In the genomic region with DNA sequence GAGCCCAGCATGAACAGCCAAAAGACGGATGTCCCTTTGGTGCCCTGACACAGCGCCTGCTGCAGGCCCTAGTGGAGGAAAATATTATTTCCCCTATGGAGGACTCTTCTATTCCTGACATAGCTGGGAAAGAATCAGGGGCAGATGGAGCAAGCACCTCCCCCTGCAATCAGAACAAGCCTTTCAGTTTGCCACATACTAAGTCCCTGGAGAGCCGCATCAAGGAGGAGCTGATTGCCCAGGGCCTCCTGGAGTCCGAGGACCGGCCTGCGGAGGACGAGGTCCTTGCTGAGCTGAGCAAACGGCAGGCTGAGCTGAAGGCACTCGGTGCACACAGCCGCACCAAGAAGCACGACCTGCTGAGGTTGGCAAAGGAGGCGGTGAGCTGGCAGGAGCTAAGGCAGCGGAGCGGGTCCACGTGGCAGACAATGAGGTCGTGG, we compare ENCODE assay signal across 9 mouse cellular contexts. TPM values are rescaled to one million over a fixed set of nuclear protein-coding genes. Genes with fewer than 3 reads are reported as not detected.
DNase-seq lines count a peak whose midpoint lies in the region; ATAC-seq lines count a peak whose summit lies in the region.
"Had no signal": no experiment of that assay in that cellular context is flagged by ENCODE, and none has a peak within 500 bp of the region (broad histone marks: within the 10 kb centered on the region; RNA-seq: fewer than 3 reads in every experiment).

No protein-coding gene starts in this region.

- H3K27me3 ChIP-seq in kidney, embryonic 16.5 days (ENCODE audit: insufficient read depth, low read length), result peaks cover 4% of the 10 kb centered on the region
- no peaks in the 10 kb centered on the region for H3K27me3 ChIP-seq in hindbrain, embryonic 11.5 days (ENCODE audit: control insufficient read depth, insufficient read depth, low read length)
- H3K27me3 ChIP-seq: embryonic facial prominence, embryonic 12.5 days had no signal

- no peaks in the 10 kb centered on the region for H3K4me1 ChIP-seq in kidney, embryonic 16.5 days (ENCODE audit: insufficient read depth, low read length)
- no peaks in the 10 kb centered on the region for H3K4me1 ChIP-seq in hindbrain, embryonic 11.5 days (replicated peaks; ENCODE audit: control insufficient read depth, insufficient read depth, low read length)
- H3K4me1 ChIP-seq: embryonic facial prominence, embryonic 12.5 days had no signal

- DNase-seq in kidney, adult 11 months, result peak; percentile 72
- peak; percentile 70 to 74 for DNase-seq in cerebellum, adult 18-20 months
- DNase-seq in hindbrain, embryonic 11.5 days (ENCODE audit: low spot score), result peak; percentile 27
- DNase-seq in neural tube, embryonic 10.5 days (ENCODE audit: extremely low spot score, low spot score), result peak; percentile 23
- DNase-seq in adrenal gland, adult 8-10 months, result no peak
- DNase-seq in T-cell, adult 2 months (ENCODE audit: low spot score), result no peak
- DNase-seq: thymus, postnatal 4 days had no signal

- 50% methylated on average over 16 of the region's 16 CpGs for WGBS in kidney, embryonic 16.5 days
- WGBS in hindbrain, embryonic 11.5 days, result 45% methylated on average over 16 of the region's 16 CpGs

- H3K9me3 ChIP-seq in kidney, embryonic 16.5 days (ENCODE audit: low read length), result no peaks in the 10 kb centered on the region
- no peaks in the 10 kb centered on the region for H3K9me3 ChIP-seq in hindbrain, embryonic 11.5 days (ENCODE audit: control insufficient read depth, low read length)
- H3K9me3 ChIP-seq: embryonic facial prominence, embryonic 12.5 days had no signal

- no peak overlapping the region for H3K27ac ChIP-seq in kidney, embryonic 16.5 days (ENCODE audit: low read length)
- no peak overlapping the region for H3K27ac ChIP-seq in hindbrain, embryonic 11.5 days (ENCODE audit: low read depth, low read length)
- H3K27ac ChIP-seq: embryonic facial prominence, embryonic 12.5 days had no signal

- H3K4me3 ChIP-seq in kidney, embryonic 16.5 days (ENCODE audit: low read length), result no peak overlapping the region
- no peak overlapping the region for H3K4me3 ChIP-seq in hindbrain, embryonic 11.5 days (ENCODE audit: low read depth, low read length)
- H3K4me3 ChIP-seq: embryonic facial prominence, embryonic 12.5 days had no signal

- H3K36me3 ChIP-seq in kidney, embryonic 16.5 days (ENCODE audit: insufficient read depth, low read length), result no peaks in the 10 kb centered on the region
- no peaks in the 10 kb centered on the region for H3K36me3 ChIP-seq in hindbrain, embryonic 11.5 days (ENCODE audit: control insufficient read depth, insufficient read depth, low read length)
- H3K36me3 ChIP-seq: embryonic facial prominence, embryonic 12.5 days had no signal

- no peak overlapping the region for H3K9ac ChIP-seq in kidney, embryonic 16.5 days (replicated peaks; ENCODE audit: low read length)
- no peak overlapping the region for H3K9ac ChIP-seq in hindbrain, embryonic 11.5 days (ENCODE audit: low read depth, low read length)
- H3K9ac ChIP-seq: embryonic facial prominence, embryonic 12.5 days had no signal

- no peak overlapping the region for H3K4me2 ChIP-seq in kidney, embryonic 16.5 days (replicated peaks; ENCODE audit: low read depth, low read length)
- H3K4me2 ChIP-seq in hindbrain, embryonic 11.5 days (replicated peaks; ENCODE audit: low read depth, low read length), result no peak overlapping the region
- H3K4me2 ChIP-seq: embryonic facial prominence, embryonic 12.5 days had no signal

- no peak for ATAC-seq in kidney, embryonic 16.5 days (ENCODE audit: low FRiP score, low TSS enrichment)
- ATAC-seq in hindbrain, embryonic 11.5 days (ENCODE audit: low FRiP score), result no peak

RNA-seq across cellular contexts. Expression of a gene that starts 23.3 kb away (rescaled TPM):
- 206 and 214 TPM in 2 replicates for polyA plus RNA-seq in kidney, embryonic 16.5 days (2015; fragmentation: Nextera tagmentation; extraction: Ambion mirVana)
- 265 and 280 TPM in 2 replicates for polyA plus RNA-seq in hindbrain, embryonic 11.5 days (2014; fragmentation: Nextera tagmentation; extraction: Ambion mirVana)
- total RNA-seq in adrenal gland, adult 8-10 months (2022), result 100 to 1,000 TPM; 197 to 234 (median 210) TPM

RNA-seq across cellular contexts. Expression of a gene that starts 35.2 kb away (rescaled TPM):
- polyA plus RNA-seq in kidney, embryonic 16.5 days (2015; fragmentation: Nextera tagmentation; extraction: Ambion mirVana), result 0.09 and 0.14 TPM in 2 replicates
- 0.13 and 0.45 TPM in 2 replicates for polyA plus RNA-seq in hindbrain, embryonic 11.5 days (2014; fragmentation: Nextera tagmentation; extraction: Ambion mirVana)
- total RNA-seq in adrenal gland, adult 8-10 months (2022), result 1 to 10 TPM in 1 of 4 experiments, under 1 TPM in 2, not detected in 1; 0.24 to 1.1 (median 0.68) TPM

Comparison
In these comparisons a context has a peak if more than half of its experiments do, and no peak if none do; other contexts are left out.
1. DNase-seq: peak in kidney, adult 11 months (single experiment), cerebellum, adult 18-20 months (2 of 2), hindbrain, embryonic 11.5 days (single experiment) and neural tube, embryonic 10.5 days (single experiment); none in adrenal gland, adult 8-10 months (single experiment) and T-cell, adult 2 months (single experiment).